Mouse (Mus musculus) monocyte, adult 2 months (primary cell): ENCODE measurements around the gene 9430097D07Rik.

ENCODE experiments used
- DNase-seq, 2 experiments: peaks; one replicate each; pipeline ENCODE4 v3.0.0; 2022; ENCODE audit warnings: low spot score in 2 of 2, low read depth in 1 of 2

9430097D07Rik gene

DNA sequence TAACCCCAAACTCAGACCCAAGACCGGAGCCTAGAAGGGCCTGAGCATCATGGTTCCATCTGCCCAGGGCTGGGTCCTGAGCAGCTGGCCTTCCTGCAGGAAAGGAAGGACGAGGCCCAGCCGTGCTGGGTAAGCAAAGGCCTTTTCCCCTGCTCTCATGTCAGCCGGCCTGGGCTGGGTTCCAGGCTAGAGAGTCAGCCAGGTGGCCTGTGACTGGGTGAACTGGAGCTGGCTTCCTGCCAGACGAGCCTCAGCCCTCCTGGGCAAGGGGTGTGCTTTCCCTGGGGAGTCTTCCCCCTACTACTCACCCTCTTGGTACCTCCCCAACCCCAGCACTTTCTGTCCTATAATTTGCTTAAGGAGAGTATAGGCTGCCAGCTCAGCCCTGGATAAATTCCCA lies 7.3 kb downstream of the 9430097D07Rik start:
- no peak for DNase-seq

DNA sequence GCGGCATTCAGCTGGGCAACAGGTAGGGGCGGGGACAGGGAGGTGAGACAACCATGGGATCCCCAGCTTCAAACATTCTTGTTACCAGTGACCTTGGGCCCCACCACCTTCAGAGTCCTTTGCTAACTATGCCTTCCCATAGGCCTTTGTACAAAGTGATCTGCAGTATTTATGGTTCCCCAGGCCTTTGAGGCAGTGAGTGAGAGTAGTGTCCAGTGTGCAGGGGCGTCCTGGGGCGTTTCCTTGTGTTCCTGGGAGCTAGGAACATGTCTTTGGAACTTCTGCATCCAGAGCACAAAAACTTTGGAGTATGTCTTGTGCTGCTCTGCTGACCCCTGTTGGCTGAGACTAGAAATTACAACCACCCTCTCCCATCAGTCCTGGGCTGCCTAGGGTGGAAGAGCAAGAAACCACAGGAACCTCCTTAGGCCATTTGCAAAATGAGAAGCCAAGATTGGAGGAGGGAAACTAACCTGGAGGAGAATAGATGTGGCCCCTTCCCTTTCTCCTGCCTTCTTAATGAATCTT lies 8.9 kb downstream of the 9430097D07Rik start:
- DNase-seq = peak in 1 of 2 experiments; percentile 43

DNA sequence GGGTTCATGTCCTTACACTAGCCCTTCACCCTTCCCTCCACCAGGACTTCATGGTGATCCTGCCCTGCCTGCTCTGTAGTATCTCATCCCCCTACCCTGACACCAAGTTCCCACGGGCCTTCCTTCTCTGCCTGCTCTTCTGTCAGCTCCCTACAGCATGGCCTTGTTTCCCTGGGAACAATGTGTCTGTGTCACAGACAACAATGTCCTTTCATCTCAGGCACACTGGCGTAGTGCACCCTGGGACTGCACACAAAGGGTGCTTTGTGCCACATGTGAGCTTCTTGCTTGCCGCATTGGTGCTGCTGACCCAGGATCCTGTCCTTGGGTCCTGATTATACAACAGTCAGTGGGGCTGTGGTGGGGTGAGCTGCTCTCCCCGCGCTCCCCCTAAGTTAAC lies 15.9 kb downstream of the 9430097D07Rik start:
- no peak for DNase-seq

DNA sequence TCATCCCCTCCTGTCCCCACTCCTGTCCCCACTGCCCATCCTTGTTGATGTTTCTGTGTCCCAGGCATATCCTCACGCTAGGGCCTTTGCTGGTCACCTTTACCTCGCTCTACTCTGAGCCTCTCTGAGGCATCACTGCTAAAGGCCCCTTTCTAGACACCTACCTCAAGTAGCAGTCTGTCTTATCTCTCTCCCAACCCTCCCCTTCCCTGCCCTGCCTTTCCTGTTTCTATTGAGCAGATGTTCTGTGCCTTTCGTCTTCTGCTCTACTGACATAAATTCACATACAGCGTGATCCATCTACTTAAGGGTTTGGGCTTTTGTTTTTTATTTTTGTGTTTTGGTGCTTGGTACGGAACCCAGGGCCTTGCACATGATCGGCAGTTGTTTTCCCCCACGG lies 19.5 kb downstream of the 9430097D07Rik start:
- no peak for DNase-seq

DNA sequence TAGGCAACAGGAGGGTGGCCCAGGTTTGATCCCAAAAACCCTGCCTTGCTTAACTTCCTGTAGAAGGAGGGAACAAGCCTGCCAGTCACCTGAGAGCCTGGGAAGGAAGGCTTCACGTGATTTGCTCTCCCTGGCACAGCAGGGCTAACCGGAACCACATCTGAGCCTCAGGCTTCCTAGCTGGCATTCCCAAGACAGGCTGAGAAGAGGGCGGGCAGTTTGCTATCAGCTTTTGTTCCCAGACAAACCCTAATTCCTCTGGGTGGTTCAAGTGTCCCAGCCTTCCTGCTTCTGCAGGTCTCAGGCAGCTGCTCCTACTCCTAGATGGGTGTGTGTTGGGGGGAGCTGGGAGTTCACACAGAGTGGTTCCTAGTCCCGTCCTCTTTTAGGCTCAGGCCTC lies 20.0 kb downstream of the 9430097D07Rik start:
- DNase-seq = no peak

DNA sequence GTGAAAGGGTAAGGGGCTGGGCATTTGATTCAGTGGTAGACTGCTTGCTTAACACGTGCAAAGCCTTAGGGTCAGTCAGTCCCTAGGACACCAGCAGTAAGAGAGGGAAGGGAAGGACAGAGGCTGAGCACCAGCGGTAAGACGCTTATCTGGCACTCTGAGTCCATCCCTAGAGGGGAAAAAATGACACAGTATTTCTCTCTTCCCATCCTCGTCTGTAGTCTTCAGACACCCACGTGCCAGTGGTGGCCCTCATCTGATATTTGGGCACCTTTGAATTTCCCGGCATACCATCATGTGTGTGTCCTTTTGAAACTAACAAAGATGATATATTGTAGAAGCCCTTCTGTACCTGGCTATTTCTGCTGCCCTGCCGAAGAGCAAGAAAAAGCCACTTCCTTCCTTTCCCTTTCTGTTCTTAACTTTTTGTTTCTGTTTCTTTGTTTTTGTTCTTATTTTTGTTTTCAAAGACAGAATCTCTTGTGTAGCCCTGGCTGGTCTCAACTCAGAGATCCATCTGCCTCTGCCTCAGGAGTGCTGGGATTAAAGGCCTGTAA lies 21.8 kb downstream of the 9430097D07Rik start:
- DNase-seq = no peak

DNA sequence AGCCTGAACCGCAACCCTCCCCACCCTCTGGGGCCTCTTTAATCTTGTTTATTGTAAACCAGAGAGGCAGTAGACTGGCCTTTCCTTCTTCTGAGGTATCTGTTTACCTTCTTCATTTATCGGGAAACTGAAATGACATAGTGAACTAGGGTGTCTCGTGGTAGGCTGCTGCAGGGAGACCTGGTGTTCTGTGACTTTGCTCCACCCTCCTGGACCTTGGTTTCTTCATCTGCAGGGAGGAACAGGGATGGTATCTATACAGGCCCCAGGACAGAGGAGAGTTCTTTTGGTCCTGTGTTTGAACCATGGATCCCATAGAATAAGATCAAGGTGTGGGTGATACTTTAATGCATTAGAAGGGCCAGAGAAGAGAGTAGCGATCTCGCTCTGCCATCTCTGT lies 24.2 kb downstream of the 9430097D07Rik start:
- DNase-seq = no peak

DNA sequence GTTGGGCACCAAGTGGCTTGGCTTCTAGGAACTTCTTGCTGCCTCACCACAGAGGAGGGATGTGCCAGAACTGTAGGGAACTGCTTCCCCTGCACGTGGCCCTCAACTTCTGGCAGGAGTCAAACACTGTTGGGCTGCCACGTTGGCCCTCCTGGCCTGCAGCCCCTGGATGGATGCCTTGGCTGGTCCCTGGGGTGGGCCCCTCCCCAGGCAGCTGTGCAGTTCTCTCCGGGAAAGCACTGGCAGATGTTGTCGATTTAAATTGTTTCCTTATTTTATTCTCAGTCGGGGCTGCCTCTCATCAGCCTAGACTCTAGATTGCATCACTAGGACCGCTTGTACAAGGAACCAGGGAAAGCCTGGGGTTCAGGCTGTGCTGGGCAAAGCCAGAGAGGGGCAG lies 25.7 kb downstream of the 9430097D07Rik start:
- no peak for DNase-seq

DNA sequence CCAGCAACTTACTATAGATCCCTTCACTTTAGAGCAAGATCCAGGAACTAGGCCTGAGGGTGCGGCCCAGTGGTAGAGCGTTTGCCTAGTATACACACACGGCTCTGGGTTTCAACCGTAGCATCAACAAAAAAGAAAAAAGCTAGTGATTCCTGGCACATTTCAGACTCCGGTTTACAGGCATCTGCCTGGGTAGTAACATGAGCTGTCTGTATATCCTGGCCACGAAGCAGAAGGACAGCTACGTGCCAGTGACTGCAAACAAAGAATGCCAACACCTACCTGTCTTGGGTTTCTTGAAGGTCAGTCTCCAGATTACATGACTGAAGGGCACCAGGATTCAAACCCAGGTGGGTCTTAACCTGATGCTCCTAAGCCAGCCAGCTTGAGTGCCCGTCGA lies 26.3 kb downstream of the 9430097D07Rik start:
- no peak for DNase-seq

DNA sequence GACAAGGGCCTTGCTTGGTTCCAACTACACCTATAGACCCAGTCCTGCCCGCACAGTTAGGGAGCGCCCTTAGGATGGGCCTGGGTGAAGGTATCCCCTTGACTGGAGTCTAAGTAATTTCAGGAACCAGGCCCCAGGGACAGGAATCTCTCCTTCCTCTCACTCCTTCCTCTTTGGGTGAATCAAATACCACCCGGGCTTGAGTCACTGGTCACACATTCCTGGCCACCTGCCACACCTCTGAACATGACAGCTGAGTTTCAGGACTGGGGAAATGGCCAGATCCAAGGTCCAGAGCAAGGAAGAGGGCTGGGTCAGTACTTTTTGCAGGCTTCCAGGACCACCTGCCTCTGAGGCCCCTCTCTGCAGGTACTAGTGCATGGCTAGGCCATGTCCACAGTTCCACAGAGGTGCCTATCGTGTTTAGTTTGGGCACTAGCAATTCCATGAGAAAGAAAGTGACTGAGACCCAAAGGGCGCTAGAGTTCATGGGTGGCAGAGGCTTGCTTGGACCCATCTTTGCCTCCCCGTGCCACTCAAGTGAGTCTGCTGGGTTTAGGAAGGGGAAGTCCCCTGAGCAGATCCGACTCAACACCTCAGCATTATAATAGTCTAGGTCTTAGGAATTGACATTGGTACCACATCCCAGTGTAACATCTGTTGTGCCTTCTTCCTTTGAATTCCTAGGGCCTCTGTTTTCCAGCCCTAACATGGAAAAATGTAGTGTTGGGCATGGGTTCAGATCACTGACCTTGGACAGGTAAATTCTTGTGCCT lies 27.3 kb downstream of the 9430097D07Rik start:
- DNase-seq = peak in 1 of 2 experiments; percentile 38

DNA sequence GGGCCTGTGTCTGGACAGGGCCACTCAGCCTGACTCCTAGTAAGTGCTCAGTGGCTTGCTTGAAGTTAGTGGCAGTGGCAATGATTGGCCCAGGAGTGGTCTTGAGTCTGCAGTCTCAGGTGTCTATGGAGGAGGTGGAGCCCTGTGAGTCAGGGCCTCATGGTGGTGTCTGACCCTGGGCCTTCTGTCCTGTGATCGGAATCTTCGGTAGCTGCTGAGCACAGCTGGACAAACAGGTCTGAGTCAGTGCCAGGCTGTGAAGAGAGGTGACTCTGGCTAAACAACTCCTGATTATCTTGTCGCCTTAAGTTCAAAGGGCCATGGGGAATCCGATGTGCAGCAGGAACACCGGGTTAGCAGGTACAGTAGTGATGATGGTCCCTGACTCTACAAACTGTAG lies 28.1 kb downstream of the 9430097D07Rik start:
- DNase-seq = no peak

DNA sequence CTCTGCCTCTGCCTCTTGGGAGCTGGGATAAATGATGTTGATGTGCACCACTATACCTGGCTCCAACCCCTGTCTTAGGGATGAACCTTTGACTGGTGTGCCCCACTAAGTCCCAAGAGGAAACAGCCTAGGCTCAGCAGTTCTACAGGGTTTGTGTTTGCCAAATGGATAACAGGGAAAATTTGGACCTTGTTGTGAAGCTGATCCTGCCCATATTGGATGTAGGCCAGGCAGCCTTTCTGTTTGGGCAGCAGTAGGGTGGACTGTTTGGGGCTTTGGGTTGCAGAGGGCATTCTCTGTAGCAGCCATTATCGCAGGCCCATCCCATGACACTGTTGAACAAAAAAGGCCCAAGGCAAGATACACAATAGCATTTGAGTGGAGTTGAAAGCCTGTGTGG lies 28.5 kb downstream of the 9430097D07Rik start:
- no peak for DNase-seq

DNA sequence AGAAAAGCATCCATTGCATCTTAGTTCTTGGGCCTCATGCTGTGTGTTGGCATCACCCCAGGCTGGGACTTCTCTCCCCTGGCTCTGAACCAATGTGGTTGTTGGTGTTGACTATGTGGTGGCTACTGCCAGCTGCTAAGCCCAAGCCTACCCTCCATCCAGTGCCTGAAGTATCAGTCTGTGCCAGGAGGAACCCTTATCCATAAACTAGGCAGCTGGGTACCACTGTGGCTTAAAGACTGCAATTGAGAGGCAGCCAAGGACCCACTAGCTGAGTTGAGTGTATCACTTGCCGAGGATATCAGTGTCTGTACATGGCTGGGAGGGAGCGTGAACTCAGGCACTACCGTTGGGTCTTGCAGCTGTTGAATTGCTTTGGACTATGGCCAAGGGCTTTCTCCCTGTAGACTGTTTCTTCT lies 32.4 kb downstream of the 9430097D07Rik start:
- DNase-seq = no peak

DNA sequence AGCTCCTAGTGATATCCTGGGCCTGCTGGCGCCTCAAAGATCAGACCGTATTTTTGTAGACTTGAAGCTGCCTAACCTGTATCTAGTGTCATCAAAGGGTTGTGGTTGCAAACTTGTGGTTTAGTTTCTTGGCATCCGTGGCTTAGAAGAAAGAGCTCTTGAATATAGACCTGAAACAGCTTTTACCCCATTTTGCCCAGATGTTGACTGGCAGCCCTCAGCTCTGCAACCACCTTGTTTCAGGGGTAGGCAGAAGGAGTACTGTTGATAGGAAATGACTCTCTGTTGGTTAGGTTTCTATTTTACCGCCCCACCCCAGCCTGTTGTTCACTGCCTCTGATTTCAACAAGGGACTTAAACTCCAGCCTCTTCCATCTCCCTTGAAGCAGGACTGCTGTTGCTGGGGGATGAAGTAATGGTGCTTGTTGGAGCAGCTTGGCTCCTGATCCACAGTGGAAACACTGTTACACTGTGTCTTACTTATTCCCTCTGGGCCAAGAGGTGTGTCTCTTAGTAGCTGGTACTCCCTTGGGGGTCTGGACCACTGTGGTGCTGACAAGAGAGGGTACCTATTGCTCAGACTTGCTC lies 33.4 kb downstream of the 9430097D07Rik start:
- DNase-seq = no peak

DNA sequence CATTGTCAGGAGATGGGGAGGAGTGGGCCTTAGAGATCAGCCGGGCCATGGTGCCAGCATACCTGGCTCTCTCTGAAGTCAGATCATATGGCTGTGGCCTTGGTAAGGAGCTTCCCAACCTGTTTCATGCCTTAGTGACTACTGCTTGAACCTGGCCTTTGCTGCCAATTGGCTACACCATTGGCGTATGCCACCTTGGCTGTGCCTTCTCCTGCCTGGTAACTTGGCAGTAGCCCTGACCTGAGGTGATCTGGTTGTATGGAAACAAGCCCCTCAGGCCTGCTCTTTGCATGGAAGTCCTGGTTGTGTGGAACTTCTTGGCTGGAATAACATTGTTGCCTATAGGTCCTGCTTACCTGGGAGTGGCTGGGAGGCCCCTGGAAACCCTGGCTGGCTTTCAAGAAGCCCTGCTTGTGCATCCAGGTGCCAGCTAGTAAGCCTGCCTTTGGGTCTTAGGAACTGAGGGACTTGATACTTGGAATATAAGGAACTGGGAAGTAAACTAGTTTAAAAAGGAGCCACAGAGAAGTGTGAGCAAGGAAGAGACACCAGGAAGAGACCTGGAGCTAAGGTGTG lies 34.1 kb downstream of the 9430097D07Rik start:
- DNase-seq = no peak

DNA sequence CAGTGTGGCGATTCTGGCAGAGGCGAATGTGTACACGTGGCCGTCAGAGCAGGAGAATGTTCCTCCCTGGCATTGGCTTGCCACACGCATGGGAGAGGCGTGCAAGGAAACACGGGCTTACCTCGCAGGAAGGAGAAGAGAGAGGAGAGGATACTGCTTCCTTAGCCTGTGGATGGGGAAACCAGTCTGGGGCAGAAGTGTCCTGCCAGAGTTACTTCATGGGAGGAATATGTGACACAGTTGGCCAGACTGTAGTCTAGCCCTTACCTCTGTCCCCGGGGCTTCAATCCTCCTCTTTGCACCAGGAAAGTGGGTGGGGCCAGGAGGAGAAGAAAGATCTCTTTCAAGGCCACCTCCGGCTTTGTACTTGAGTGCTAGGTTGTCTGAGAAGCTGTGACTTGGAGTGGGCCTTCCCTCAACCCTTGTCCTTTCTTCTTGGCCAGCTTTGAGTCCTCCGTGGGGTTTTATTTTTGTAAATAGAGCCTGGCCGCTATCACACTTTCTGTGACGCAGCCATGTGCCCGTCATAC lies 36.0 kb downstream of the 9430097D07Rik start:
- no peak for DNase-seq

DNA sequence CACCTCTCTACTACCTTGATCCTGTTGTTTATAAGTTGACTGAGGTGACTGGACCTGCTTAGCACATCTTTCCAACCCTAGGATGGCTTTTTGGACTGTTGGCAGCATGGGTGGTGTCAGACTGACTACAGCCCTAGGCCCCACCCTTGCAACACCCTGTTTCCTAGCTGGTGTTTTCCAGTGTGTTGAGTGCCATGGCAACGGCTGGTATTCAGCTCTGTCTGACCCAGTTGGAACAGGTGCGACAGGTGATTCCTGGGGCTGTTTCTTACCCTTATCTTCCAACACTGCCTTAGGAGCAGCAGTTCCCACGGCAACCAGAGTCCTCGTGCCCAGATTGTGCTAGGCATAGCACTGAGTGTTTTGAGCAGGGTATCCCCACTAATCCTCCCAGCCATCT lies 37.0 kb downstream of the 9430097D07Rik start:
- no peak for DNase-seq

DNA sequence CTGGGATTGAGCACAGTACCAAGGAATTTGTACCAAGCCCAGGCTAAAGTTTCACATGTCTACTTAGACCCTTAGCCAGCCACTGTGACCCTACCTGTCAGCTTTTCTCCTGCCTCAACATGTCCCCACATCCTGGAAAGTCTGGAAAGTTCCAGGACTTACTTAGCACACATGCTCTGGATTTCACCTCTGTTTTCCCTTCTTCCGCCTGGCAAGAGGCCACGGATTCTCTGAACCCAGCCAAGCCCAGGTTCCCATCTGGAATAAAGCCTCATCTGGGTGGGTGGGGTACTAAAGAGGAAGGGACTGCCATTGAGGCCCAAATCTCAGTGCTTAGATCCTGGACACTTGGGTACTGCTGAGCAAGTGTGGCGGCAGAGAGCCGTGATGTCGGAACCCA lies 37.5 kb downstream of the 9430097D07Rik start:
- no peak for DNase-seq

DNA sequence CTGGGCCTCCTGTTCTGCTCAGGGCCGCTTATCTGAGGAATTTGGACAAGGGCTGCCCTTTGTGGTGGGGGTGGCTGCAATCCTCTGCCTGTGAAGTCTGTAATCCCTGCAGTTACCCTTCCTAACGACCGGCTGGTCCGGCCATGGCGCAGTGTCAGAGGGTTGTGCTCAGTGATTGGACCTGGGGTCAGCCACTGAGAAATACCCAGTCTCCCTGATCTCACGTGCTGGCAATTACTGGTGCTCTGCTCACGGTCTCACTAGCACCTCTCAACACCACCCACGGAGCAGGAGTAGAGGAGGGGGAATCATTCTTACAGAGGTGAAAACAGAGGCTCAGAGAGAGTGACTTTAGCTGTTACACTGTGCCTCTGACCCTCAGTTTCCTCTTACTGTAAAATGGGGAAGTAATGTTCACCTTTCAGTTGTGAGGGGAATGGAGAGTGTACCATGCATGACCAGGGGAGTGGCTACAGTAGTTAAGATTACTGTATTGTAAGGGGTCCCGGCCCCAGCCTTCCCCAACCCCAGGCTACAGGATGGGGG lies 38.1 kb downstream of the 9430097D07Rik start:
- no peak for DNase-seq

DNA sequence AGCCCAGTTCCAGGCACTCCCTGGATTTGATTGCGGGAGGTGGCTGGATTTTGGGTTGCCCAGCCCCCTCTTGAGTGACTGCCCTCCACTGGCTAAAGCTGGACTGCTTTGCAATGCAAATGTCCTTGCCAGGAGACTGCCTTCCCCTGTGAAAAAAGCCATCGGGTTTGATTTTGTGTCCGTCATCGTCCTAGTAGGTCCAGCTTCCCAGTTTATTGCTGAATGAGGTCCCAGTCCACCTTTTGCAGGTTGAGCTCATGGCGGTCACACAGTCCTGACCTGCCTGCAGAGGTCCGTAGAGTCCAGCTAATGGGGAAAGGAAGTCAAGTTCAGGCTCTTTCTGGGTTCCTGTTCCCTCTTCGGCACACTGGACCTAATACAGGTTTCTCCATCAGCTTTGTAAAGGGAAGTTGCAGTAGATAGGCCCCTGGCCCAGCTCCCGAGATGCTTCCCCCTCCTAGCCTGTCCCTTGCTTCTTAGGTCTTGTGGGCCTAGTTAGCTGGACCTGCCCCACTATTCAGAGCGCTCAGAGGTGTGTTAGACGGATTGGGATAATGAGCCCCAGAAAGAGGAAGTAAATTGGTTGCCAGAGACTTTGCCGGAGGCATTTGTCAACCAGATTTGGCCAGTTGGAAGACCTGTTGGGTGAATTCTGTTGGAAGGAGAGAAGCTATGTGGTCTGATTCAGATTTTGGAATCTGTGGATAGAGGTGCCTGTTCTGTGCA lies 38.7 kb downstream of the 9430097D07Rik start:
- peak in 1 of 2 experiments; percentile 56 for DNase-seq
